Mouse (Mus musculus) erythroid progenitor cell, adult 5-6 weeks (primary cell): ENCODE data around the gene Musk. TPM values are rescaled to one million over a fixed set of nuclear protein-coding genes. Genes with fewer than 3 reads are reported as not detected.

Experiments
- ATAC-seq: replicated peaks from 2 replicates; pipeline ENCODE4 v1.8.0; 2016; ENCODE audit warnings: moderate number of reproducible peaks, mild to moderate bottlenecking, moderate TSS enrichment, inconsistent platforms; ENCODE audit not compliant: poor library complexity, low FRiP score, severe bottlenecking
- total RNA-seq, 2 experiments: library from RNA; stranded (forward) in 1 of 2; stranded (reverse) in 1 of 2; fragments of 150-400 nt in 1 of 2; fragments of 186-747, 209-891 nt in 1 of 2; gene quantifications; 2 replicates each; pipeline versions ENCODE4 v1.2.3 to v1.2.4; 2015 to 2017; ENCODE audit warnings: low replicate concordance in 2 of 2

Musk gene
- total RNA-seq, 2 experiments from 2014 or later, result not detected

DNA sequence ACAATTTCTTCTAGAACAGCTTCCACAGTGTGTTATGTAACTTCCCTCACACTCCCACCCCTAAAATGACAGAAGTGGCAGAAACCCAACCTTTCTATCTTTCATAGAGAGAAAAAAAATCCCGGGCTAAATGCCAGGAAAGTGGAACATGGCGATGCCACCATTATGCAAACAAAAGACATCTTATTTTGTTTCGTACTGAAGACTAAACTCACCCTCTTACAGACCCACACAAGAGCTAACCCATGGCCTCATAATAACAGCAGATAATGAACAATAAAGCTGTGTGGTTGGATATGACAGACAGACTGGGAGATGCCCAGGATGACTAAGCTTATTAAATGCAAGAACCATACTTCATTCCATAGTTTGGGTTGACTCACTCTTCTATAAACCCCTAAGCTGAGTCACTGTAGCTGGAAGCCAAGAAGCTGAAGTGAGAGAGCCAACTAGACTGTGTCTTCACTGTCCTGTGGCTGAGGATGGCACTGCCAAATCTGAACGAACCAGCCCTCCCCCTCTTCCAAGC is 116.3 kb downstream of the Musk start:
- ATAC-seq, result no peak

DNA sequence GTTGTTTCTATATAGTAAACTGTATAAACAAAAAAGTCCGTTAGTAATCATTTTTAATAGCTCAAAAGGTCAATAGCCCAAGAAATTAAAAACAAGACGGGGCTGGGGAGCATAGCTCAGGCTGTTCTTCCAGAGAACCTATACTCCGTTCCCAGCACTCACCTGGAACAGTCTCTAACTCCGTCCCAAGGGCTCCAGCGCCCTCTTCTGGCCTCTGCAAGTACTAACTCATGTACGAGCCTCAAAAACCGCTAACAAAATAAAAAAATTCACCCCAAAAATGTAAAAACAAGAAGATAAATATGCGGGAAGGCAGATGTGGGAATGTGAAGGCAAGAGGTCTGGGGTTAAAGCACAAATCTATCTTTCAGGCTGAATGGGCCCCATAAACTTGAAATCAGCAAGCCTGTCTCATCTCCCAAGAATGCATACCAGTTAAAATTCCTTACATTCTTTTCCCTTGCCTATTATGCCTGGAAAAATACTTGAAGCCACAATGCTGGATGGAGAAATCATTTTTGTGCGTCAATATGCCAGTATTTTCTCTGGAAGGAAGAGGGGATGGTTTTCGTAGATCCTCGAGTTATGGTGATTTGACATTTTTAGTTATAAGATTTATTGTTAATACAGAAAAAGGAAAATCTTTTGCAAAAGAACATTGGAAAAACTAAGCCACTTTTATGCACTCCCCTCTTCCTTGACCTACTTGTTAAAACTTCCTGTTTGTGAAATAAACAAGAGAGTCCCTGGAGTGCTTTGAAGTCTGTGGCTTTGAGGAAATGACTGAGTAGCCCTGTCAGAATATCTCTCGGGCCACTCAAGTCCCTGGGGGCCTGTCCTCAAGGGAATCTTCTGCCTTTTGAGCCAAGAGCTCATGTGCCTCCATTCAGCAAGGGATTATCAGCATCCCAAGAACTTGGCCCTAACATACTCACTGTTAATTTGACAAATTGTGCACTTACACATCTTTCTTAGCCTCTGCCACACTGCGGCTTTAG is 127.7 kb downstream of the Musk start:
- ATAC-seq, result no peak

DNA sequence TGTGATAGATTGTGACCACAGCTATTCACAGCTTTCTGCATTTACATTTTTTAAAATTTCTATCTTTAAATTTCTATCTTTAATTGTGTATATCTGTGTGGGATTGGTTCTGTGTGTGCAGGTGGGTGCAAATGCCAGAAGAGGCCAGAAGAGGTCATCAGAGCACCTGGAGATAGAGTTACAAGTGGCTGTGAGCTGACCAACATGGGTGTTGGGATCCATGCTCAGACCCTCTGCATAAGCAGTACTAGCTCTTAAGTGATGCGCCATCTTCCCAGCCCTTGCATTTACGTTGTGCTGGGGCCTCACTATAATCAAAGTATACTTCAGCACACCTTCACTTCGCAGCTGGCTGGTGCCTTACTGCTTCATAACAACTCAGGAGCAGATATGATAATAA is 129.8 kb downstream of the Musk start:
- ATAC-seq, result no peak

DNA sequence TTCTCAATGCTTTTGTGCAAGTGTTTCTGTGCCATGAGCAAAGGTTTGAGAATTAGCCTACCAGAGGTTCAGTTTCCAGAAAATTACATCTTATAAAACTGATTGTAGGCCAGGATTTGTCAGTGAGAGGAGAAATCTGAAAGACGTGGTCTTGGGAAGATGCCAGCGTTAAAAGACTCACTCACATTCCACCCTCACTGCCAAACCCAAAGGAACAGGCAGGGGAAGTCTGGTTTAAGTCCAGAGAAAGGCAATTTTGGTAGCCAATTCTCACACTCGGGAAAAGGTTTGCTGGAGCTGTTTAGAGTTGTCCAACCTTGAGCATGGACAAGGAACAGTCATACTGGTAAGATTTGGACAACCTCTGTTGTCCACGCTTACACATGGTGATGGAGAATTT is 131.6 kb downstream of the Musk start:
- ATAC-seq, result no peak

DNA sequence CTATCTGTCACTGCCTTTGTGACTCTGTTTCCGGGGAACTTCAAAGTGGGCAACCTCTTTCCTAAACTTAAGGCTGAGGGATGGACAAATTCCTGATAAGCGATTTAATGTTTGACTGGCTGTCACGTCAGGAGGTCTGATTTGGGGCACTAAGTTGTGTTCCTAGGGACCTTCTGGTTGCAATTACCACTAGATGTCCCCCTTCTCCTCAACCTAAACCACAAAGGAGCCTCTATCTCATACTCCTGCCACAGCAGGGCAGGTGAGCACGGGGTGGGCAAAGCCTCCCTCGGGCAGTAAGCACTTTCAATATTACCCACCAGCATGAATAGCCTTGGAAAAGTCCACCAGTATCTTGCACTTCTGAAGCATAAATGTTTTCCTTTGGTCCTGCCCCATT is 133.5 kb downstream of the Musk start:
- ATAC-seq, result no peak

DNA sequence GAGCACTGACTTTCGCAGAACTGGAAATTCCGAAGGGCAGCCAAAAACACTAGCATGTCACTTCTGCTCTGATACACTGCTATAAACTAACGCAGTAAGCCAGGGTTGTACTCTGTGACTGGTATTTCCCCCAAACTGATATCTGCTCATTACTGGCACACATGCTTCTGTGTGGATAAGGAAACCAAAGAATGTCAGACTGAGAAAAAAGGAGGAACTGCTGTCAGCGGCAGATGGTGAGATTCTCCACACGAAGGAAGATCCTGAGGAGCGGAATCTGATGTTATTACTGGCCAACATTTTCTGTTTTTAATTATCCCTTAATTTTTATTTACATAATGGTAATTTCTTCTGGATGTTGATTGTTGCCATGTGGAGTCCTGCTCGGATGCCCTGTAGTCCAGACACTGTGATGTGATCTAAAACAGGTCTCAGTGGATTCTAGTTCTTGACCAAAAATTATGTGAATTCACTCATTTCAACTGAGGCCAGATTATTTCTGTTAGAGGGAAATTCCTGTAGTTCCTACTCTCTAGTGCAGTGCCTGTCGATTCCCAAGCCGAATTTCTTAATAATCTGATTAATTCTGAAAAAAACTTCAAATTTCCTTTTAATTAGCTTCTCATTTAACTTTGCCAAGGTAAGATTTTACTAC is 137.6 kb downstream of the Musk start:
- ATAC-seq, result no peak

Other genes with a start within 250 kb of the Musk start
- gene Svep1, start 79.1 kb upstream of the Musk start, total RNA-seq (2015; ENCODE audit: low replicate concordance), result not detected in 2 replicates
- 0.26 and 0.30 TPM in 2 replicates for gene Svep1, start 79.1 kb upstream of the Musk start, total RNA-seq (2017; ENCODE audit: low replicate concordance)